Comparison of ENCODE assay signal across 8 mouse cellular contexts in genomic region chr3:152089178-152089577, GRCm38 (mm10).
A peak's percentile ranks its signal among the peaks of the same experiment; 100 is the strongest.
DNase-seq lines count a peak whose midpoint lies in the region; ATAC-seq and TF ChIP-seq lines count a peak whose summit lies in the region.

No protein-coding gene starts in this region.

- WGBS in hindbrain, embryonic 14.5 days = 4% methylated on average over 4 of the region's 4 CpGs
- 5% methylated on average over 4 of the region's 4 CpGs for WGBS in liver, embryonic 13.5 days (ENCODE audit: insufficient replicate concordance)
- 6% methylated on average over 4 of the region's 4 CpGs for WGBS in neural tube, embryonic 15.5 days

- no peaks in the 10 kb centered on the region for H3K9me3 ChIP-seq in hindbrain, embryonic 14.5 days (ENCODE audit: control insufficient read depth, low read length)
- H3K9me3 ChIP-seq in liver, embryonic 13.5 days (replicated peaks) = no peaks in the 10 kb centered on the region
- H3K9me3 ChIP-seq in neural tube, embryonic 15.5 days (replicated peaks) = no peaks in the 10 kb centered on the region

- no peaks in the 10 kb centered on the region for H3K36me3 ChIP-seq in hindbrain, embryonic 14.5 days (replicated peaks; ENCODE audit: control insufficient read depth, insufficient read depth)
- H3K36me3 ChIP-seq in liver, embryonic 13.5 days = no peaks in the 10 kb centered on the region
- no peaks in the 10 kb centered on the region for H3K36me3 ChIP-seq in neural tube, embryonic 15.5 days

- H3K9ac ChIP-seq in hindbrain, embryonic 14.5 days = no peak overlapping the region
- no peak overlapping the region for H3K9ac ChIP-seq in liver, embryonic 13.5 days
- H3K9ac ChIP-seq in neural tube, embryonic 15.5 days (replicated peaks) = no peak overlapping the region

- peak; percentile 73 for DNase-seq in adrenal gland, postnatal 10 days
- DNase-seq in adrenal gland, adult 2 months = no peak
- peak; percentile 25 for DNase-seq in ovary, postnatal 36 days (ENCODE audit: low spot score)
- no peak for DNase-seq in ovary, postnatal 10 days (ENCODE audit: low spot score)
- DNase-seq in hindbrain, embryonic 14.5 days (ENCODE audit: low spot score) = peak; percentile 73
- peak; percentile 16 for DNase-seq in liver, embryonic 13.5 days

- no peak for TF ChIP-seq POLR2A in cortical plate, adult 2 months (IDR thresholded peaks at IDR 0.05; ENCODE audit: extremely low read depth, insufficient read depth, low read length)

- ATAC-seq in hindbrain, embryonic 14.5 days (ENCODE audit: low FRiP score) = peak; percentile 65
- ATAC-seq in liver, embryonic 13.5 days (ENCODE audit: low read depth) = no peak
- no peak; the same call in 1 of the 2 replicates for ATAC-seq in neural tube, embryonic 15.5 days (ENCODE audit: low FRiP score)

- no peak overlapping the region for H3K4me2 ChIP-seq in hindbrain, embryonic 14.5 days (replicated peaks)
- H3K4me2 ChIP-seq in liver, embryonic 13.5 days = no peak overlapping the region
- H3K4me2 ChIP-seq in neural tube, embryonic 15.5 days = peak overlapping the region; percentile 13; the same call in 1 of the 2 replicates

- no peak overlapping the region for H3K27ac ChIP-seq in cortical plate, adult 2 months (ENCODE audit: insufficient read depth, low read length)
- H3K27ac ChIP-seq in hindbrain, embryonic 14.5 days = no peak overlapping the region
- H3K27ac ChIP-seq in liver, embryonic 13.5 days = no peak overlapping the region
- H3K27ac ChIP-seq in neural tube, embryonic 15.5 days (replicated peaks) = no peak overlapping the region

- peak; percentile 87 for TF ChIP-seq CTCF in cortical plate, adult 2 months (IDR thresholded peaks at IDR 0.05; ENCODE audit: extremely low read depth, insufficient read depth, low read length)

- H3K27me3 ChIP-seq in hindbrain, embryonic 14.5 days (ENCODE audit: control insufficient read depth, insufficient read depth, low read length) = no peaks in the 10 kb centered on the region
- H3K27me3 ChIP-seq in liver, embryonic 13.5 days = peaks cover 11% of the 10 kb centered on the region; the same call in 1 of the 2 replicates
- no peaks in the 10 kb centered on the region for H3K27me3 ChIP-seq in neural tube, embryonic 15.5 days (replicated peaks)

- H3K4me3 ChIP-seq in cortical plate, adult 2 months (ENCODE audit: insufficient read depth, low read length) = no peak overlapping the region
- H3K4me3 ChIP-seq in hindbrain, embryonic 14.5 days (replicated peaks; ENCODE audit: low read length) = no peak overlapping the region
- no peak overlapping the region for H3K4me3 ChIP-seq in liver, embryonic 13.5 days (replicated peaks)
- no peak overlapping the region for H3K4me3 ChIP-seq in neural tube, embryonic 15.5 days (replicated peaks)

- no peaks in the 10 kb centered on the region for H3K4me1 ChIP-seq in cortical plate, adult 2 months (ENCODE audit: control insufficient read depth, insufficient read depth, low read length)
- H3K4me1 ChIP-seq in hindbrain, embryonic 14.5 days (replicated peaks; ENCODE audit: control insufficient read depth, insufficient read depth, low read length) = no peaks in the 10 kb centered on the region
- H3K4me1 ChIP-seq in liver, embryonic 13.5 days (replicated peaks) = no peaks in the 10 kb centered on the region
- H3K4me1 ChIP-seq in neural tube, embryonic 15.5 days = no peaks in the 10 kb centered on the region

Comparison
In these comparisons a context has a peak if more than half of its experiments do, and no peak if none do; other contexts are left out.
1. DNase-seq: peak in adrenal gland, postnatal 10 days (single experiment), ovary, postnatal 36 days (single experiment), hindbrain, embryonic 14.5 days (single experiment) and liver, embryonic 13.5 days (single experiment); none in adrenal gland, adult 2 months (single experiment) and ovary, postnatal 10 days (single experiment).